Mouse (Mus musculus) forebrain, embryonic 15.5 days (tissue): ENCODE data around the gene Dck. TPM values are rescaled to one million over a fixed set of nuclear protein-coding genes. Genes with fewer than 3 reads are reported as not detected.

Experiments
- ATAC-seq: fragments of 200-750 bp; cut with Nextera tagmentation; replicated peaks from 2 replicates; pipeline ENCODE4 v1.8.0; 2017; ENCODE audit warnings: mild to moderate bottlenecking, moderate TSS enrichment, moderate library complexity
- H3K27ac ChIP-seq: fragments of 300-500 bp; sonication (generic); replicated peaks from 2 replicates; pipeline ENCODE4 v1.5.1; 2015; ENCODE audit warnings: mild to moderate bottlenecking, inconsistent platforms
- H3K27me3 ChIP-seq: fragments of 300-500 bp; sonication (generic); 2 replicates; pipeline ENCODE4 v1.6.1; 2015; ENCODE audit warnings: inconsistent platforms
- H3K36me3 ChIP-seq: fragments of 300-500 bp; sonication (generic); 2 replicates; pipeline ENCODE4 v1.6.1; 2015; ENCODE audit warnings: mild to moderate bottlenecking, inconsistent platforms
- H3K4me1 ChIP-seq: fragments of 300-500 bp; sonication (generic); 2 replicates; pipeline ENCODE4 v1.6.1; 2015; ENCODE audit warnings: inconsistent platforms
- H3K4me2 ChIP-seq: fragments of 300-500 bp; sonication (generic); replicated peaks from 2 replicates; pipeline ENCODE4 v1.6.1; 2015; ENCODE audit warnings: mild to moderate bottlenecking, inconsistent platforms
- H3K4me3 ChIP-seq: fragments of 300-500 bp; sonication (generic); 2 replicates; pipeline ENCODE4 v1.5.1; 2015; ENCODE audit warnings: mild to moderate bottlenecking, inconsistent platforms
- H3K9ac ChIP-seq: fragments of 300-500 bp; sonication (generic); replicated peaks from 2 replicates; pipeline ENCODE4 v1.6.1; 2015; ENCODE audit warnings: mild to moderate bottlenecking, inconsistent platforms
- H3K9me3 ChIP-seq: fragments of 300-500 bp; sonication (generic); 2 replicates; pipeline ENCODE4 v1.6.1; 2016; ENCODE audit warnings: inconsistent platforms
- WGBS: fragments of 180-500 bp; shearing (Covaris S2); methylation state at CpG from one replicate; pipeline ENCODE4 v1.1.7; 2015; ENCODE audit warnings: mixed read lengths; 5-methylcytosine and 5-hydroxymethylcytosine counted together
- polyA plus RNA-seq: library from polyadenylated mRNA; unstranded; fragments of >200 nt; fragmentation: Nextera tagmentation; extraction: Ambion mirVana; gene quantifications from 2 replicates; pipeline ENCODE4 v1.2.1, GENCODE M21; 2015

Gene Dck
- polyA plus RNA-seq, 1 experiment from 2014 or later, result 89.8 TPM

DNA sequence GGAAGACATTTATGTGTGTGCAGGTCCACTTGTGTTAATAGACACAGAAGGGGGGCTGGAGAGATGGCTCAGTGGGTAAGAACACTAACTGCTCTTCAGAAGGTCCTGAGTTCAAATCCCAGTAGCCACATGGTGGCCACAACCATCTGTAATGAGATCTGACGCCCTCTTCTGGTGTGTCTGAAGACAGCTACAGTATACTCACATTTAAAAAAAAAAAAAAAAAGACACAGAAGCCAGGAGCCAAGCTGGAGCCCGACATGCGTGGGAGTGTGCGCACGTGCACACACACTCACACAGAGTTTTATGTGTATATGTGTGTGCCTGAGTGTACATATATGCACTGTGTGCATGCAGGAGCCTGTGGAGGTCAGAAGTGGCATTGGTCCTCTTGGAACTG is 2.2 kb upstream of the Dck start:
- H3K4me1 ChIP-seq, result peaks cover 21% of the 10 kb centered on the region
- H3K4me2 ChIP-seq, result no peak overlapping the region
- no peak overlapping the region for H3K27ac ChIP-seq
- H3K27me3 ChIP-seq, result no peaks in the 10 kb centered on the region
- H3K4me3 ChIP-seq, result no peak overlapping the region
- no peak for ATAC-seq
- no peak overlapping the region for H3K9ac ChIP-seq
- H3K9me3 ChIP-seq, result no peaks in the 10 kb centered on the region
- WGBS, result 89% methylated on average over 5 of the region's 5 CpGs
- no peaks in the 10 kb centered on the region for H3K36me3 ChIP-seq

DNA sequence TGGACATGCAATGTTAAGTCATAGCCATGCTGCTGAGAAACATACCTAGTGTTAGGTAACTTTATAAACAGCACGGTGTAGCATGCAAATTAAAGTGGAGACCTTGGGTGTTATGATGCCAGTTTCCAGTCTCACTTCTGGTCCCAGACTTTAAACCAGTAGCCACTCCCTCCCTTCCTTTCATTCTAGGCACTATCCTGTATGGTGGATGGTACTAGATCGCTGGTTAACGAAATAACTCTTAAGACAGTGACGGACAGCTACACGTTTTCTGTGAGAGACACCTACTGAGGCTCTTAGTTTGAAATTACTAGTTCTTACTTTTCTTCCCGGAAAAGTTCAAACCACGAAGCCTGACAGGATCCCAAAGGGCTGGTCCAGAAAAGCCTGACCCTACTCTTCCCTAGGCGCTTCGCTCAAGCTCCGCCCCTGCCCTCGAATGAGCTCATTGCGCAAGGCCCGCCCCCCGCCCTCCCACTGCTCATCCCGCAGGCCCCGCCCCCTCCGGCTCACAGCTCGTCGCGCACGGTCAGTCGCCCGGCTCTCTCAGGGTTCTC is 288 bp upstream of the Dck start:
- peak; percentile 68 for ATAC-seq
- Histone ChIP-seq H3K4me2 (peak overlapping the region; percentile 46), H3K4me1 (peaks cover 21% of the 10 kb centered on the region), H3K27me3 (no peaks in the 10 kb centered on the region), H3K27ac (peak overlapping the region; percentile 95), H3K36me3 (peaks cover 2% of the 10 kb centered on the region), H3K9me3 (no peaks in the 10 kb centered on the region), H3K9ac (peak overlapping the region; percentile 93), H3K4me3 (peak overlapping the region; percentile 86)
- 1% methylated on average over 23 of the region's 23 CpGs for WGBS

DNA sequence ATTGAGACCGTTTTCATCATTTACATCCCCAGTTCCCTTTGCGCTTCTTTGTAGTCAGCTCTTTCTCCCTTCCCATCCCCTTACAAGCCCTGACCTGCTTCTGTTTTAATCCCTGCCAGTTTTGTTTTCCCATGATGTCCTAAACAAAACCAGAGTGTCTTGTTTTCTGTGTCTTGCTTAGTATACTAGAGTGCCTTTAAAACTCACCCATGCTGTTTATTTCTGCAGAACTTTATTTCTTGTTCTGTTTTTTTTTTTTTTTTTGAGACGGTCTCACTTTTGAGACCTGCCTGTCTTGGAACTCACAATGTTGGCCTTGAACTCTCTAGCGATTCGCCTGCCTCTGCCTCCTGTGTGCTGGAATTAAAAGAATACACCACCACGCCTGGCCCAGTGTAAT is 791 bp downstream of the Dck start:
- Histone ChIP-seq H3K4me2 (peak overlapping the region; percentile 46), H3K9ac (peak overlapping the region; percentile 93), H3K36me3 (peaks cover 9% of the 10 kb centered on the region), H3K27me3 (no peaks in the 10 kb centered on the region), H3K4me1 (peaks cover 21% of the 10 kb centered on the region), H3K9me3 (no peaks in the 10 kb centered on the region), H3K27ac (peak overlapping the region; percentile 95), H3K4me3 (peak overlapping the region; percentile 86)
- 6% methylated on average over 6 of the region's 6 CpGs for WGBS
- peak; percentile 1 for ATAC-seq

DNA sequence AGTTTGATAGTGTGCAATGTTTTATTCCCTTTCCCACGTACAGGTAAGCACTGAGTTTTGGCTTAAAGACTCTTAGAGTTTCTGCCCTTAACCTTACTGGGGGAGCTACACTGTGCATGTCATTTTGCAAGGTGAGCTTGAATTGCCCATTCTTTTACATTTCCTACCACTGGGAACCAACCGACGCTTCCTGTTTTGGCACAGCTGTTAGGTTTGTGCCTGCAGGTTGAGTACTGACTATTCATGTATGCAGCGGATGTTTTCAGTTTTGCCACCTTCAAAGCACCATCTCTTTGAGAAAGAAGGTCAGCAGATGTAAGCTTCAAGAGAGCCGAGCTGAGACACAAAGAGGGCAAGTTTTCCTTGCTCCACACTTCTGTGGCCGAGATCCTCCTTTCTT is 1.3 kb downstream of the Dck start:
- peak overlapping the region; percentile 86 for H3K4me3 ChIP-seq
- ATAC-seq, result no peak
- no peaks in the 10 kb centered on the region for H3K27me3 ChIP-seq
- H3K27ac ChIP-seq, result peak overlapping the region; percentile 95; the same call in 1 of the 2 replicates
- H3K4me1 ChIP-seq, result peaks cover 21% of the 10 kb centered on the region
- H3K36me3 ChIP-seq, result peaks cover 11% of the 10 kb centered on the region
- H3K9ac ChIP-seq, result peak overlapping the region; percentile 24; the same call in 1 of the 2 replicates
- peak overlapping the region; percentile 46 for H3K4me2 ChIP-seq
- H3K9me3 ChIP-seq, result no peaks in the 10 kb centered on the region
- 34% methylated on average over 6 of the region's 6 CpGs for WGBS

DNA sequence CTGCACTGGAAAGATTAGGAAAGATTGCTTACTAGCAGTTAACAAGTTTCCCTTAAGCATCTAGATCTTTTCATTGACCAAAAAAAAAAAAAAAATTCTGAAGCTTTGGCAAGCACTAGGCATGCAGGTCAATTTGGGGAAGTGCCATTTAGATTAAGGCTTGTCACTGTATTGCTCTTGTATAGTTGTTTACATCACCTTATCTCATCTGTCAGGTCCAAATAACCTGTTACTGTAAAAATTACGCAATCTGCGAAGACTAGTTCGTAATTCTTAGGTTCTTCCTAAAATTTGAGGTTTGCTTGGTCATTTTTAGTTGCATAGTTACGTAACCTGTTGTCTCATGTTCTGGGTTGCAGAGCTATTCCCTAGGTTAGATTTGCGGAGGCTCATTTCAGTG is 2.1 kb downstream of the Dck start:
- Histone ChIP-seq H3K36me3 (peaks cover 17% of the 10 kb centered on the region), H3K4me3 (peak overlapping the region; percentile 86; the same call in 1 of the 2 replicates), H3K27me3 (no peaks in the 10 kb centered on the region), H3K4me2 (peak overlapping the region; percentile 46), H3K27ac (no peak overlapping the region), H3K9me3 (no peaks in the 10 kb centered on the region), H3K9ac (no peak overlapping the region), H3K4me1 (peaks cover 21% of the 10 kb centered on the region)
- ATAC-seq, result no peak
- WGBS, result 92% methylated on average over 5 of the region's 5 CpGs

DNA sequence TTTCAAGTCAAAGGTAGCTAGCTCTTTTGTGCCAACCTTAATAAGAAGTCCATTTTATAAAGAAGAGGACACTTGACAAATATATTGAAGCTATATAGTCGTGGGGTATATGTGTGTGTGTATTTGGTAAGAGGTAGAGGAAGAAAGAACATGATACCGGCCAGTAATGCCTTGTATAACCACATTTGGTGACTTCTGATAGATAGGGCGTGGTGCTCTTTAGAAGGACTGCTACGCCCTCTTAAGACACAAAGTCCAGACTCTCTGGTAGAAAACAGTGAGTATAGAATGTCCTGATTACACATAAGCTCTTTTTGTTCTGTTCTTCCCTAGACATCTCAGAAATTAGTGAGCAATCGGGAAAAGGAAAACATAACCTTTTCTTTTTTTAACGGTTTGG is 3.4 kb downstream of the Dck start:
- Histone ChIP-seq H3K4me1 (peaks cover 21% of the 10 kb centered on the region), H3K4me2 (no peak overlapping the region), H3K9me3 (no peaks in the 10 kb centered on the region), H3K27me3 (no peaks in the 10 kb centered on the region), H3K27ac (no peak overlapping the region), H3K4me3 (no peak overlapping the region), H3K9ac (no peak overlapping the region), H3K36me3 (peaks cover 29% of the 10 kb centered on the region)
- 94% methylated on average over 6 of the region's 6 CpGs for WGBS
- no peak for ATAC-seq

DNA sequence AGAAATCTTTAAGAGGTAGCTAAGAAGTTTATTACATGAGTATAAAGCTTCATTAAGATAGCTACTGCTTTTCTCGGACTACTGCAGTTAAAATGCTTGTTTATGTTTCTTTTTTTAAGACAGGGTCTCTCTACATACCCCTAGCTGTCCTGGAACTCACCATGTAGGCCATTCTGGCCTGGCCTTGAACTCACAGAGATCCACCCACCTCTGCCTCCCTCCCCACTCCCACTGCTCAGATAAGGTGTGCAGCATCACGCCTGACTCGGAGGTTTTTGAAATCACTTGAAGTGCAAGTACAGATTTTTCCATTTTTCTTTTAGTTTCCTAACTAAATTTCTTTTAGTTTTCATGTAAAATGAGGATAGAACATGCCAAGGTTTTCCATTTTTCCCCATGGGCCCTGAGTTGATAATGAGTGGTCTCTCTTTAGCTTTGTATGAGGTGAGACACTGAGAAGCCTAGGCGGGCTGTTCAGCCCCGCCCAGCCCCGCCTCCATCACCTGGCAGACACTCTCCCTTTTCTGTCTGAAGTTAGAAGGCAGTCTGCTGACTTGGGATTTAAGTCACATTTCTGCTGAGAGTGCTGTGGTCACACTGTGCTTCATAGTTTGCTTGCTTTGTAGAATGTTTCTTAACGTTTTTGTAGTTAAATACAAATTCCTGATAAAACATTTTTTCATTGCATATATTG is 17.4 kb downstream of the Dck start:
- H3K9me3 ChIP-seq, result no peaks in the 10 kb centered on the region
- no peak overlapping the region for H3K4me3 ChIP-seq
- H3K4me2 ChIP-seq, result no peak overlapping the region
- no peak overlapping the region for H3K27ac ChIP-seq
- WGBS, result 86% methylated on average over 7 of the region's 7 CpGs
- no peaks in the 10 kb centered on the region for H3K27me3 ChIP-seq
- H3K4me1 ChIP-seq, result no peaks in the 10 kb centered on the region
- H3K36me3 ChIP-seq, result peaks cover 48% of the 10 kb centered on the region
- ATAC-seq, result no peak
- H3K9ac ChIP-seq, result no peak overlapping the region

DNA sequence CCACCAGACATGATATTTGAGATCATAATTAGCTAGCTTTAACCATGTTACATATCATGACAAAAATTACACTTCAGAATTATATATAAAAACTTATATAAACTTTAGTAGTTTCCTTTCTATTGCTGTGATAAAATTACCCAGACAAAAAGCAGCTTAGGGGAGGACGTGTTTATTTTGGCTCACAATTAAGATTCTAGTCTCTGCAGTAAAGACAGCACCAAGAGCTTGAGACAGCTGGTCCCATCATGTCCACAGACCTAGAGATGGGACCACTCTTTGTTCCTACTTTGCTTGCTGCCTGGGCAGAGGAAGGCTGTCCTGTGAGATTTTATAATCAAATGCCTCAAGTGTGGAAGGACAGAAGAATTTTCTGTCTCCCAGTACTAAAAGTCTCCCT is 20.3 kb downstream of the Dck start:
- Histone ChIP-seq H3K27ac (no peak overlapping the region), H3K4me3 (no peak overlapping the region), H3K4me2 (no peak overlapping the region), H3K36me3 (peaks cover 36% of the 10 kb centered on the region), H3K27me3 (no peaks in the 10 kb centered on the region), H3K9me3 (no peaks in the 10 kb centered on the region), H3K4me1 (no peaks in the 10 kb centered on the region), H3K9ac (no peak overlapping the region)
- WGBS, result 92% methylated on average over 1 of the region's 1 CpGs
- no peak for ATAC-seq

DNA sequence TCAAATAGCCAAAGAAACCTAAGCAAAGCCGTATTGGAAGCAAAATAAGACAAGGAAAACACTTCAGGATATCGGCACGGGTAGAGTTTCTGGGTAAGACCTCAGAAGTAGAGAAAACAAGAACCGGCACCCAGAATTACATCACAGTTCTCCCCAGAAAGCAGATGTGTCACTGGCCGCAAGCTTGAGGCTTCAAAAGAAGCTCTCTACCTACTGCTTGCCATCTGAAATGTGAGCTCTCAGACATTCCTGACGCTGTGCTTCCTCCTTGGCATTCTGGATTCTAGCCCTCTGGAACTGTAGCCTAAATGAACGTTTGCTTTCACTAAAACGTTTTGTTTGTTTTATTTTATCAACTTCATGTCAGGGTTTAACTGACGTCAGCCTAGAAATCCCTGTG is 25.9 kb downstream of the Dck start:
- no peak overlapping the region for H3K9ac ChIP-seq
- no peaks in the 10 kb centered on the region for H3K36me3 ChIP-seq
- no peaks in the 10 kb centered on the region for H3K27me3 ChIP-seq
- ATAC-seq, result no peak
- H3K4me3 ChIP-seq, result no peak overlapping the region
- H3K27ac ChIP-seq, result no peak overlapping the region
- 50% methylated on average over 9 of the region's 9 CpGs for WGBS
- no peaks in the 10 kb centered on the region for H3K9me3 ChIP-seq
- H3K4me2 ChIP-seq, result no peak overlapping the region
- H3K4me1 ChIP-seq, result peaks cover 7% of the 10 kb centered on the region; the same call in 1 of the 2 replicates

DNA sequence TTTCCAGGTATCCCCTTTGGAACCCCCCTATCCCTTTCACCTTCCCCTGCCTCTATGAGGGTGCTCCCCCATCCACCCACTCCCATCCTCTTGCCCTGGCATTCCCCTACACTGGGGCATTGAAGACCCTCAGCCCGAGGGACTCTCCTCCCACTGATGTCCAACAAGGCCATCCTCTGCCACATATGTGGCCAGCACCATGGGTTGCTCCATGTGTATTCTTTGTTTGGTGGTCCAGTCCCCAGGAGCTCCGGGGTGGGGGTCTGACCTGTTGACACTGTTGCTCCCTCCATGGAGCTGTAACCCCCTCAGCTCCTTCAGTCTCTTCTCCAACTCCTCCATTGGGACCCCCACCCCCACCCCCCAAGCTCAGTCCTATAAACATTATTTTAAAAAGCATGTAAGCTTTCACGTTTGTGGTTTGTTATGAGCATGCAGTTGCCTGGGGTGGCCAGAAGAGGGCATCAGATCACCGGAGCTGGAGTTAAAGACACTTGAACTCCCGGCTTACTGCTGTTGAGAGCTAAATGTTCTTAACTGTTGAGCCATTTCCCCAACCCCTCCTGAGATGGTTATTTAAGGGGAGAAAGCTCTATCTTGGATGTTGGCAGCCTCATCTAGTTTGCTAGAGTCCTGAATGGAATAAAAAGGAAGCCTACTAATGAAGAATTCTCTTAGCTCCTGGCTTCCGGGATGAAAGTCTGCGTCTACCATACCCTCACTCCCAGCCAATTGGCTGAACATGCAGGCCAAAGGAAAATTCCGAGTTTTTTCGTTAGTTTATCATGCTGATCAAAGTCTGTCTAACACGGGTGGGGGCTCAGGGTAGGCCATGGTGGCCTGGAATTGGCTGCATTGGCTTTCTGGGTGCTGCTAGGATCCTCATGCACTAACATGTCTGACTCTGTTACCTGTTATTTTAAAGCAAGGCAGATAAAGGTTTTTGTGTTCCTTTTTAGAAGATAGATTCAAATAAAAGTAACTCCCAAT is 26.8 kb downstream of the Dck start:
- Histone ChIP-seq H3K27me3 (no peaks in the 10 kb centered on the region), H3K4me2 (no peak overlapping the region), H3K4me3 (no peak overlapping the region), H3K27ac (no peak overlapping the region), H3K9ac (no peak overlapping the region), H3K36me3 (no peaks in the 10 kb centered on the region), H3K4me1 (peaks cover 7% of the 10 kb centered on the region; the same call in 1 of the 2 replicates), H3K9me3 (no peaks in the 10 kb centered on the region)
- ATAC-seq, result peak; percentile 63
- 37% methylated on average over 10 of the region's 10 CpGs for WGBS

DNA sequence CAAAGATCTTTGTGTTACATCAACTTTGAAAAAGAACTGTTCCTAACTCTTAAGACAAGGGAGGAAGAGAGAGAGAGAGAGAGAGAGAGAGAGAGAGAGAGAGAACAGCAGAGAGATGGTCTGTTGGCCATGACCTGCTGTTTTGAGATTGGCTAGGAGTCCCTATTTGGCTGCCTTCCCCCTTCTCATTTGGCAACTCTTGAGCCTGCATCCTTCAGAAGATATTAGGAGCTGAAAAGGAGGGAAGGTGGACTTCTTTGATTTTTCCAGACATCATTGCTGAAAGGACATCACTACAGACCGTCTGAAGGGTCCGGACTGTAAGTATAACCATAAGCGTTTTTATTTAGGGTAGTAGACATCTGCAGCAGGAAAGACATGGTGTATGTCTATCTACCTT is 28.9 kb downstream of the Dck start:
- H3K27ac ChIP-seq, result no peak overlapping the region
- 92% methylated on average over 3 of the region's 3 CpGs for whole genome bisulfite sequencing
- ATAC-seq, result no peak

More for the DNA sequence above, 28.9 kb downstream of the Dck start:
- Histone ChIP-seq H3K9me3 (no peaks in the 10 kb centered on the region), H3K4me3 (no peak overlapping the region), H3K27me3 (no peaks in the 10 kb centered on the region), H3K9ac (no peak overlapping the region), H3K4me1 (peaks cover 7% of the 10 kb centered on the region; the same call in 1 of the 2 replicates), H3K36me3 (no peaks in the 10 kb centered on the region), H3K4me2 (no peak overlapping the region)
